Mouse (Mus musculus) stomach, postnatal 0 days (tissue): ENCODE data around the gene Ubiad1.

Experiments used
- CTCF ChIP-seq: IDR thresholded peaks from 2 replicates; pipeline ENCODE4 v1.5.1; 2016; ENCODE audit warnings: antibody characterized with exemption, low read depth, mild to moderate bottlenecking, moderate library complexity
- EP300 ChIP-seq: optimal IDR thresholded peaks from 2 replicates; pipeline ENCODE3; 2016; ENCODE audit warnings: antibody characterized with exemption

GRCm38 (mm10) chr4:148432488-148432887 is 12.1 kb downstream of the Ubiad1 start:
- TF ChIP-seq CTCF (no peak), EP300 (no peak)
